Mouse (Mus musculus) T-helper 1 cell (primary cell): ENCODE measurements around the gene Chd2.

Experiments used
- in situ Hi-C: fragments of 300-600 bp; cut with MboI, MseI; formaldehyde crosslinking; loops from one replicate; pipeline ENCODE4 v1.15.1; 2025; ENCODE audit warnings: high pct_unique_total_duplicates

Chd2 gene

GRCm38 (mm10) chr7:73540202-73541078, 1.2 kb downstream of the Chd2 start:
- in situ Hi-C loops, result no loop called here

GRCm38 (mm10) chr7:73539116-73539682, 2.4 kb downstream of the Chd2 start:
- in situ Hi-C loops, result no loop called here

GRCm38 (mm10) chr7:73538424-73539079, 3.1 kb downstream of the Chd2 start:
- in situ Hi-C loops, result no loop called here

- in situ Hi-C loops, result no loop called here
Observed at GRCm38 (mm10) chr7:73537634-73538423, 3.8 kb downstream of the Chd2 start.

- in situ Hi-C loops, result no loop called here
Observed at GRCm38 (mm10) chr7:73537228-73537627, 4.4 kb downstream of the Chd2 start.

- in situ Hi-C loops, result no loop called here
Observed at GRCm38 (mm10) chr7:73536579-73536978, 5.1 kb downstream of the Chd2 start.

- in situ Hi-C loops, result no loop called here
Observed at GRCm38 (mm10) chr7:73535861-73536200, 5.8 kb downstream of the Chd2 start.

GRCm38 (mm10) chr7:73534937-73535860, 6.4 kb downstream of the Chd2 start:
- in situ Hi-C loops, result no loop called here

GRCm38 (mm10) chr7:73533457-73533856, 8.2 kb downstream of the Chd2 start:
- in situ Hi-C loops, result no loop called here

- in situ Hi-C loops, result no loop called here
Observed at GRCm38 (mm10) chr7:73532916-73533315, 8.7 kb downstream of the Chd2 start.

- in situ Hi-C loops, result no loop called here
Observed at GRCm38 (mm10) chr7:73532139-73532538, 9.5 kb downstream of the Chd2 start.

GRCm38 (mm10) chr7:73531506-73532093, 10.0 kb downstream of the Chd2 start:
- in situ Hi-C loops, result no loop called here

- in situ Hi-C loops, result no loop called here
Observed at GRCm38 (mm10) chr7:73530846-73531245, 10.8 kb downstream of the Chd2 start.

GRCm38 (mm10) chr7:73530164-73530563, 11.5 kb downstream of the Chd2 start:
- in situ Hi-C loops, result no loop called here

GRCm38 (mm10) chr7:73529261-73529660, 12.4 kb downstream of the Chd2 start:
- in situ Hi-C loops, result loop anchor here (5.0 to 10.0 kb wide), 2 partner anchors 93 to 1224 kb away; partner anchors contain the start of gene Mctp2

- in situ Hi-C loops, result loop anchor here (5.0 to 10.0 kb wide), 2 partner anchors 94 to 1224 kb away; partner anchors contain the start of gene Mctp2
Observed at GRCm38 (mm10) chr7:73528377-73528894, 13.2 kb downstream of the Chd2 start.

- in situ Hi-C loops, result loop anchor here (5.0 to 10.0 kb wide), 2 partner anchors 95 to 1222 kb away; partner anchors contain the start of gene Mctp2
Observed at GRCm38 (mm10) chr7:73527225-73527624, 14.4 kb downstream of the Chd2 start.

GRCm38 (mm10) chr7:73524454-73524952, 17.1 kb downstream of the Chd2 start:
- in situ Hi-C loops, result loop anchor here (10.0 to 25.0 kb wide), 2 partner anchors 813 to 1220 kb away; partner anchors contain the start of gene Mctp2

- in situ Hi-C loops, result loop anchor here (10.0 to 25.0 kb wide), 2 partner anchors 814 to 1219 kb away; partner anchors contain the start of gene Mctp2
Observed at GRCm38 (mm10) chr7:73523608-73524259, 17.9 kb downstream of the Chd2 start.
